Mouse (Mus musculus): Measurements from ENCODE around the gene Olfr875. TPM values are rescaled to one million over a fixed set of nuclear protein-coding genes. Genes with fewer than 3 reads are reported as not detected.

Gene Olfr875
- polyA plus RNA-seq, 1 experiment: not detected

DNA sequence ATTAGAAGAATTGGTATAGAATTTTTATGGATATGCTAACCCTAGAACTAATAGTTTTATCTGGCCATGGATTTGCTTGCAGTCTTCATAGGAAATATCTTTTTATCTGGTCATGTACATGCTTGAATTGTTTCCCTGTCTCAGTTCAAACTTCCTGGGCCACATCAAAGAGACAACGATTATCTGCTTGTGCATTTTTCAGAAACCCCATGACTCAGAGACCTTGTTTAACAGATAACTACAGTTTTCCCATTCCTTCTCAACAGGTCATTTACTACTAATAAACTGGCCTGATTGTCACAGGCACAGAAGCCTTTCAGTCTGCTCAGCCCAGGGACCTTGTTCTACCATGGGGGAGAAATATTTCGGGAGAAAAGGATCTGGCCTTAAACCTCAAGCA is 14.8 kb downstream of the Olfr875 start:
- 58% methylated on average over 2 of the region's 2 CpGs for WGBS

DNA sequence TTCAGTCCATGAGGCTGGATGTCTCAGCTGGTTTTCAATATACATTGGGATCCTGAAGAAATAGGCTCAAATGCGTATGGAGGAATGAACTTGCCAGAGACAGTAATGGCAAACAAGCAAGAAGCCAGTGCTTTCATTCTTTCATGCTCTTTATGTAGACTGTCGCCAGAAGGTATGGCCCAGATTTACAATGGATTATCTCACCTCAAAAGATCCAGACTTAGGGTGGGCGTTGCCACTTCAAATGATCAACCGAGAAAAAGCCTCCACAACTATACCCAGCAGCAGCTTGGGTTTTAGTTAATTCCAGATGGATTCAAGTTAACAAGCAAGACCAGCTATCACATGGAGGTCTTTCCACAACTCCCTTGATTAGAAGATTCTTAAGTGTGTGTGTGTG is 30.4 kb downstream of the Olfr875 start:
- no peak for DNase-seq
- 78% methylated on average over 4 of the region's 4 CpGs for WGBS
- H3K4me1 ChIP-seq (ENCODE audit: control insufficient read depth, insufficient read depth, low read length): no peaks in the 10 kb centered on the region
- no peak overlapping the region for H3K4me3 ChIP-seq (replicated peaks; ENCODE audit: extremely low read depth, low read depth, low read length)
- TF ChIP-seq CTCF (IDR thresholded peaks at IDR 0.05; ENCODE audit: insufficient read depth, low read length) (no peak), POLR2A (IDR thresholded peaks at IDR 0.05; ENCODE audit: borderline replicate concordance, extremely low read depth, low read depth, low read length) (no peak)

More for the DNA sequence above, 14.8 kb downstream of the Olfr875 start:
- no peak overlapping the region for H3K4me3 ChIP-seq (replicated peaks; ENCODE audit: extremely low read depth, low read depth, low read length)
- H3K4me1 ChIP-seq (ENCODE audit: control insufficient read depth, insufficient read depth, low read length): no peaks in the 10 kb centered on the region
- TF ChIP-seq POLR2A (IDR thresholded peaks at IDR 0.05; ENCODE audit: borderline replicate concordance, extremely low read depth, low read depth, low read length) (no peak), CTCF (IDR thresholded peaks at IDR 0.05; ENCODE audit: insufficient read depth, low read length) (no peak)
- DNase-seq: no peak

DNA sequence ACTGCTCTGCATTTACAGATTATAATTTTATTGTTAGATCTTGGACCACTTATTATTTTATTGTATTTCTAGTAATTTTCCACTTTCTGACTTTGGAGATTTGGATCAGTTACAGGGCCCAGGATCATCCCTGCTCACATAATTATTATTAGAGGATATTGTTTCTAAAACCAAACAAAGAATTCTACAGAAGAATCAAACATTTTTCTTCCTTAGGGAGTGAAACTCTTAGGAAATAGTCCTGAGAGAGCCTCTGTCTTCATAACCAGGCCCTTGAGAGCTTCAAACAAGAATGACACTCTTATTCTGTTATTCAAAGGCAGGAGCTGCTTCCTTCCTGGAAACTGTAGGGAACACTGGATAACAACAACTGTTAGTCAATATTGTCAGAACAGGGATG is 31.1 kb downstream of the Olfr875 start, which contains the start of gene Olfr876:
Gene Olfr876 (plus strand): TSS at position 301 of the 400 bp plus-strand sequence.
- H3K4me1 ChIP-seq (ENCODE audit: control insufficient read depth, insufficient read depth, low read length): no peaks in the 10 kb centered on the region
- TF ChIP-seq CTCF (IDR thresholded peaks at IDR 0.05; ENCODE audit: insufficient read depth, low read length) (no peak), POLR2A (IDR thresholded peaks at IDR 0.05; ENCODE audit: borderline replicate concordance, extremely low read depth, low read depth, low read length) (no peak)
- DNase-seq: no peak
- H3K4me3 ChIP-seq (replicated peaks; ENCODE audit: extremely low read depth, low read depth, low read length): no peak within 1 kb of the TSS

DNA sequence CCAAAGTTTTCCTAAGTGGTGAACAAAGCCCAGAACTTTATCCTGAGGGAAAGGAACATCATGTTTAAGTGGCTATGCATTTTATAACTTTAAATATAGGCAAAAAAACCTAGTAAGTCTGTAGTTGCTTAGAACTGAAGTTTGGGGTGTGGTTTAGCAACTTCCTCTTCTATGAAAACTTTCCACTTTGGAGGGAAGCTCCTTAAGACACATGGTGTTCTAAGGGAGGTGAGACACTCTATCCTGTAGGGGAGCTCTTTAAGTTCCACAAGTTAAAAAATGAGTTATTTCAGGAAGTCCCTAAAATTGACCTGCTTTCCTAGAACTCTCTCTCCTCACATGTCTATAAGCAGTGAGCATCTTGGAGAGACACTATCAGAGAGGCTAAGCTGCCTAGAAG is 35.6 kb downstream of the Olfr875 start:
- no peak for DNase-seq
- no peak overlapping the region for H3K4me3 ChIP-seq (replicated peaks; ENCODE audit: extremely low read depth, low read depth, low read length)
- TF ChIP-seq CTCF (IDR thresholded peaks at IDR 0.05; ENCODE audit: insufficient read depth, low read length) (no peak), POLR2A (IDR thresholded peaks at IDR 0.05; ENCODE audit: borderline replicate concordance, extremely low read depth, low read depth, low read length) (no peak)
- H3K4me1 ChIP-seq (ENCODE audit: control insufficient read depth, insufficient read depth, low read length): no peaks in the 10 kb centered on the region

DNA sequence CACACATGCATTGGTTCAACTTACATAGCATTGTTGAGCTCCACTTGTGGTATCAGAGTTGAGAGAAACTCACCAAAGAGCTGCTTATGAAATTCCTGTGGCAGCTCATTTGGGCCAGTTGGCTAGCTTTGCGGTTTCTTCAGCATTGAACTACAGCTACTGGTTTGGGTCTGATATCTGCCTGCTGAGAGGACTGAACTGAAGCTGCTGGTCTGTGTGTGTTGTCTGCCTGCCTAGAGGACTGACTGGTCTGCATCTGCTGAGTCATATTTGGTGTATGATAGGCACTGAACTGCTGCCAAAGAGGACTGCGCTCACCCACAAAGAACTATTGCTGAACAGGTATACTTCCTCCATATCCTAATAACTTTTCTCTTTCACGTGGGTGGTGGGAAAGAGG is 36.8 kb downstream of the Olfr875 start:
- no peak for DNase-seq
- TF ChIP-seq CTCF (IDR thresholded peaks at IDR 0.05; ENCODE audit: insufficient read depth, low read length): no peak
- TF ChIP-seq POLR2A (IDR thresholded peaks at IDR 0.05; ENCODE audit: borderline replicate concordance, extremely low read depth, low read depth, low read length): no peak
- no peaks in the 10 kb centered on the region for H3K4me1 ChIP-seq (ENCODE audit: control insufficient read depth, insufficient read depth, low read length)
- 72% methylated on average over 3 of the region's 3 CpGs for WGBS
- no peak overlapping the region for H3K4me3 ChIP-seq (replicated peaks; ENCODE audit: extremely low read depth, low read depth, low read length)

DNA sequence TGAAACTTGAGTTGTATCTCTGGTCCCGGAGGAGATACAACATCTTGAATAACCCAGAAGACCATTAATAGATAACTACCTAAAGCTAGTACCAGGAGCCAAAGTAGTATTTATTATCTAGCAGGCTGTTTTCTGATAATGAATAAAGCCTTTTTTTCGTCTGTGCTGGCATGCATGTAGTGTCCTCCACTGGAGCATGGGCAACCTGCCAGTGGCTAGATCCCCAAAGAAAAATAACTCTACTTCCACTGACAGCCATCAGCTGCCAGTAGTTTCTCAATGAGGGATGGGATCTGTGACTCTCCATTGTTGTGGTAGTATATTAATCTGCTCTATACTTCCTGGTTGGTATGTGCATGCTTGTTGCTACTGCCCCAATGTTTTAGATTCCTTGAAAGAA is 37.3 kb downstream of the Olfr875 start:
- WGBS: 55% methylated on average over 2 of the region's 2 CpGs
- no peaks in the 10 kb centered on the region for H3K4me1 ChIP-seq (ENCODE audit: control insufficient read depth, insufficient read depth, low read length)

DNA sequence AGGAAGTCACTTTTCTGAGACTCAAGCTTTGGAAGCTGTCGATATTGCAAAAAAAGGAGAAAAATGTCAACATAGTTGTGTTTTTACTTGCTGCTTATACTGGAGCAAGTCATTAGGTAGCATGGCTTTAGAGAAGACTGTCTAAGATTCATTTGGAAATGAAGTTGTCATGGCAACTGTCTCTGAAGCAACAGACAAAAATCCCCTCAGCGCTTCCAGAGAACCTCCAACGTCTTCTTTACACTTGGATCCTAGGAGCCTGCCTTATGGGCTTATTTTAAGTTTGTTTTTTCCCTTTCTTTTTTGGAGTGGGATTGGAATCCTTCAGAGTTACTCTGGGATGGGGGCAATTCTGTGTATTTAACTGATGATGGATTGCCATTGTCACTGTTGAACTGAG is 43.0 kb downstream of the Olfr875 start:
- WGBS: 84% methylated on average over 3 of the region's 3 CpGs
- no peak for DNase-seq
- no peak for TF ChIP-seq CTCF (IDR thresholded peaks at IDR 0.05; ENCODE audit: insufficient read depth, low read length)
- TF ChIP-seq POLR2A (IDR thresholded peaks at IDR 0.05; ENCODE audit: borderline replicate concordance, extremely low read depth, low read depth, low read length): no peak

More for the DNA sequence above, 37.3 kb downstream of the Olfr875 start:
- TF ChIP-seq CTCF (IDR thresholded peaks at IDR 0.05; ENCODE audit: insufficient read depth, low read length) (no peak), POLR2A (IDR thresholded peaks at IDR 0.05; ENCODE audit: borderline replicate concordance, extremely low read depth, low read depth, low read length) (no peak)
- H3K4me3 ChIP-seq (replicated peaks; ENCODE audit: extremely low read depth, low read depth, low read length): no peak overlapping the region
- DNase-seq: no peak

More for the DNA sequence above, 43.0 kb downstream of the Olfr875 start:
- H3K4me3 ChIP-seq (replicated peaks; ENCODE audit: extremely low read depth, low read depth, low read length): no peak overlapping the region
- no peaks in the 10 kb centered on the region for H3K4me1 ChIP-seq (ENCODE audit: control insufficient read depth, insufficient read depth, low read length)

Other genes with a start within 250 kb of the Olfr875 start
- gene Esam, start 243.8 kb upstream of the Olfr875 start, polyA plus RNA-seq (2012; rRNA removed): 229 and 240 TPM in 2 replicates
- 60.7 and 63.3 TPM in 2 replicates for gene Vsig2, start 232.6 kb upstream of the Olfr875 start, polyA plus RNA-seq (2012; rRNA removed)
- gene Nrgn, start 219.0 kb upstream of the Olfr875 start, polyA plus RNA-seq (2012; rRNA removed): 19.8 and 20.2 TPM in 2 replicates
- 6.2 and 9.3 TPM in 2 replicates for gene Siae, start 216.2 kb upstream of the Olfr875 start, polyA plus RNA-seq (2012; rRNA removed)
- gene Spa17, start 158.1 kb upstream of the Olfr875 start, polyA plus RNA-seq (2012; rRNA removed): 2.6 and 3.1 TPM in 2 replicates
- 32.7 and 44.5 TPM in 2 replicates for gene Tbrg1, start 114.5 kb upstream of the Olfr875 start, polyA plus RNA-seq (2012; rRNA removed)
- gene Panx3, start 102.6 kb upstream of the Olfr875 start, polyA plus RNA-seq (2012; rRNA removed): not detected in 2 replicates
- not detected in 2 replicates for gene Olfr160, start 55.6 kb upstream of the Olfr875 start, polyA plus RNA-seq (2012; rRNA removed)
- not detected in 2 replicates for gene Olfr874, start 26.8 kb upstream of the Olfr875 start, polyA plus RNA-seq (2012; rRNA removed)
- not detected in 2 replicates for gene Olfr876, start 31.2 kb downstream of the Olfr875 start, polyA plus RNA-seq (2012; rRNA removed)
- gene Olfr877, start 82.4 kb downstream of the Olfr875 start, polyA plus RNA-seq (2012; rRNA removed): not detected in 2 replicates
- not detected in 2 replicates for gene Olfr145, start 124.9 kb downstream of the Olfr875 start, polyA plus RNA-seq (2012; rRNA removed)
- gene Olfr878, start 146.0 kb downstream of the Olfr875 start, polyA plus RNA-seq (2012; rRNA removed): not detected in 2 replicates
- gene Olfr881, start 220.0 kb downstream of the Olfr875 start, polyA plus RNA-seq (2012; rRNA removed): not detected in 2 replicates